Mouse (Mus musculus) urinary bladder, postnatal 10 days (tissue): Measurements from ENCODE around the gene Mrtfb.

ENCODE experiments used
- DNase-seq: peaks from one replicate; pipeline ENCODE4 v3.0.0; 2022; ENCODE audit warnings: low spot score

Gene Mrtfb

DNA sequence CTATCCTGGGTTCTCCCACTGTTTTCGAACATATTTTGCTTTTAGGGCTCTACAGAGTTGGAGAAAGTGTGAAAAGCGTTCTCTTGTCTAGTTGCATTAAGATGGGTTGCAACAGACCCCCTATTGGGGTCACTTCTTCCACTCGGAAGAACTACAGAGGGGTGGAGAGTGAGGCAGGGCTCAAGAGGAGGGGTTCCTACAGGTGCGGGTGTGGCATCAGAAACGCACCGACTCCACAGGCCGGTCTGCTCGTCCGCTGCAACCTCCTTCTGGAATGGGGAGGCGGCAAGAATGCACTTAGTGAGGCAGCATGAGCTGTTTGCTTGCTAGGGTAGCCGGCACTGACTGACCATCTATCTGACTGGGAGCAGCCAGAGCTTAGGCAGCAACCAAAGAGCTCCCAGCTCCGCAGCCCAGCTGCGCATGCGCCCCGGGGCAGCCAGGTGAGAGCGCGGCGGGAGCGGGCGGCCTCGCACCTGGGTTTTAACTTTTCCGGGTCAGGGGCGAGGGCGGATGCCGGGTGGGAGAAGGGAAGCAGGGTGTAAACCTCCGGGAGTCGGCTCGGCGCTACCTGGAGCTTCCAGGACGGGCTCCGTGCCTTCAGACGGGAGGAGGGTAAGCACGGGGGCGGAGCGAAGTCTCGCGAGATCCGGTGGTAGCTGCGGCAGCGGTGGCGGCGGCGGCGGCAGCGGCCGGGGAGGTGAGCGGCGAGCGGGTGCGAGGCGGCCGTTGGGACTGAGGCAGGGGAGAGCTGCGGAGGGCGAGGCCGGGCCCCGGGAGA is at the start of gene Mrtfb:
Mrtfb (plus strand) TSS at position 627 of the 781 bp plus-strand sequence.
- DNase-seq, result peak; percentile 72

DNA sequence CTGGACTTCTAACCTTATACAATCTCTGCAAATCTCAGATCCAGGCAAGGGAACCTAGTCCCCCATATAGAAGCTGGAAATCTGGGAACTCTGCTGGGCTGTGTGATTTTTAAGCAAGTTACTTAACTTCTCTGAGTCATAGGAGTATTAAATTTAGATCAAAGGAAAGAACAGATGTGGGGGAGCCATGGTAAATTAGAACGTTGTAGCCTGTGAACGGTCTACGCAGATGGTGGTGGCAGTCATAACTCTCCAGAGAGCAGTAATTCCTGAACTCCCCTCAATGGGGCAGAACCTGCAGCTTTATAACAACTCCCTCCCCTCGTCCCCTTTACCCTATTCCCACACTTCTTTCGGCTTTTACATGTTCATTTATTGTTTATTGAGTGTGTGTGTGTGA is 48.6 kb upstream of the Mrtfb start:
- no peak for DNase-seq

- DNase-seq, result no peak
Measured at GRCm38 (mm10) chr16:13208087-13208486, 48.2 kb upstream of the Mrtfb start.

GRCm38 (mm10) chr16:13212781-13213180 is 43.5 kb upstream of the Mrtfb start:
- no peak for DNase-seq

- no peak for DNase-seq
Measured at GRCm38 (mm10) chr16:13216116-13216952, 39.9 kb upstream of the Mrtfb start.

DNA sequence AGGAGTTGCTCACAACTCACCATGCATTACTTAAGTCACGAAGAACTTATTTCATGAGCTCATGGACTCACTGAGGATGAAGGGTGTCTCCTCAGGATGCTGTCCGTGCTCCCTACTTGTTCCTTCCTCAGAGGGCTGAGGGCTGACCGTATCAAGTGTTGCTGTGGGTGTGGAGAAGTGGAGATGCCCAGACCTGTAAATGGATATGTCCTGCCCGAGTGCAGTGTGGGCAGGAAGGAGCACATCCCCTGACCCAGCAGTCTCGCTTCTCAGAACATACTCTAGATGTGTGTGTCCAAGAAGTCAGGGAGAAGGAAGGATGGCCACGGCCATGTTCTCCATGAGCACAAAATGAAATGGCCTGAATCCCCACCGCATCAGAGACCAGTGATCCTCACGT is 38.3 kb upstream of the Mrtfb start:
- DNase-seq, result no peak

DNA sequence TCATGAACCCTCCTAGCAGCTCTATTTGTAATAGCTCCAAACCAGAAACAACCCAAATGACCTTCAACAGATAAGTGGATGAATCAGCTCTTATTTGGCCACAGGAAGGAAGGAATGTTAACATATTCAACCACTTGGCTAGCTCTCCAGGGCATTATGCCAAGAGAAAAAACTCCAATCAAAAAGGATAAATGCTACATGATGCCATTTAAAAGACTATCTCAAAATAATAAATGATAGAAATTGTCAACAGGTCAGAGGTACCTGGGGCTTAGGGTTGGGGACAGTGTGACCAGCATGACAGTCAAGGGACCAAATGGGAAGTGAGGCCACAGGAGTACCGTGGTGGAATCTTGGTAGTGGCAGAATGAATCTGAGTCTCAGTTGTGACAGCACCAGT is 34.8 kb upstream of the Mrtfb start:
- DNase-seq, result no peak

DNA sequence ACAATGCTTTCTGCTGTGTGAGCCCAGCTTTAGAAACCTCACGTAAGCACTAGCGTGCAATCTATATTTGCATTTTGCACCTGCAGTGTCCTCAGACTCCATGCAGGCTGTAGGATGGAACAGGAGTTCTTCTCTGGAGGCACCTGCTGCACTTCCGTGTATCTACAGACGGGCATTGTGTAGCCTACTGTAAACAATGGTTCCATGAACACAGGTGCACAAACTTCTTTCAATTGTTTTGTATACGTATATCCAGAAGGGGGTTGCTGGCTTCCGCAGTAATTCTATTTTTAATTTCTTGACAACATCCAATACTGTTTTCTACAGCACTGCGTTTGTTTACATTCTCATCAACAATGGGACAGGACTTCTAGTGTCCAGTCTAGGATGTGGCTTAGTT is 24.2 kb upstream of the Mrtfb start:
- DNase-seq, result no peak

GRCm38 (mm10) chr16:13232912-13233802 is 23.1 kb upstream of the Mrtfb start:
- no peak for DNase-seq

- no peak for DNase-seq
Measured at GRCm38 (mm10) chr16:13239039-13239438, 17.2 kb upstream of the Mrtfb start.

DNA sequence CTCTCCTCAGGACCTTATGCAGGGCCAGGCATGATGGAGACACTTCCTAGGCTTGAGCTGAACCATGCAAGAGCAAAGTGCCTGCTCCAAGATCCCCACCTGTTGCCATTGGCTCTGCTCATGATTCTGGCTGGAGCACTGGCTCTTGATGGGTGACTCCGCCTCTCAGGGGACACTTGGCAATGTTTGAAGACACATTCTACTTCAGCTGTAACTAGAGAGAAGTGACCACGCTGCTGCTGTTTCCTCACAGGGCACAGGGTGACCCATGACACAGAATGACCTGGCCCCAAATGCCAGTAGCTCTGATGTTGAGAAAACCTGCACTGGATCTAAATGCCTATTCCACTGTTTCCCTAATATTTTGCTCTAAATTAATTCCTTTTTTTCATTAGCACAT is 16.7 kb upstream of the Mrtfb start:
- no peak for DNase-seq

DNA sequence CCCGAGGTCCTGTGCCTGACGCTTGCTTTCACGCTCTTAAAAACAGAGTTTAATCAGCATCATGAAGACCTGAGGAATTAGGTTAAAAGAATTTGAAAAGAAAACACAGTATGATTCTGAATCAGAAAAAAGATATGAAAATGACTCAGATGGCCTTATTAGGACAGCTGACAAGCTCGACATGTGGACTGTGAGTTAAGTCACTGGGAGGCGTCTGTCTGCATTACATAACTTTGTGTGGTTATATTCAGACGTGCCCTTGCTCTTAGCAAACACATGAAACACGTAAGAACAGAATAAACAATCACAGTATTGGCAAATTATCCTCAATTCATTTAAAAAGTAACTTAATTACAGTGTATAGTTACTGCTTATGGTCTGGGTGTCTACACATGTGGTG is 16.0 kb upstream of the Mrtfb start:
- no peak for DNase-seq

DNA sequence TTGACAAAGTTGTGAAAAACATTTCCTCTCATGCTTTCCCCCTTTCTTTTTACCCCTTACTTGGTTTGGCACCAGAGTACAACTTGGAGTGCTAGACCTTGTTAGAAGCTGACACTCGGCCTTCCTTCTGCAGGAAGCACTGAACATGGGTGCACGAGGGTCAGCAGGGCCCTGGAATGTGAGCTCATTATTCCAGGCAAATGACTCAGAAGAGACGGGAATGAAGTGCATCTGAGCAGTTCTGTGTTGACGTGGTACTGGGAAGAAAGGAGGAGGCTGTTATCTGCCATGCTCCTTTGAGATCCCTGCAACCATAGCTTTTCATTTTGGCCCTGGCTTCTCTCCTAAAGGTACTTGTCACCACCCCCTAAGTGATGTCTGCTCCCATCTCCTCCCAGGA is 10.6 kb upstream of the Mrtfb start:
- DNase-seq, result no peak

DNA sequence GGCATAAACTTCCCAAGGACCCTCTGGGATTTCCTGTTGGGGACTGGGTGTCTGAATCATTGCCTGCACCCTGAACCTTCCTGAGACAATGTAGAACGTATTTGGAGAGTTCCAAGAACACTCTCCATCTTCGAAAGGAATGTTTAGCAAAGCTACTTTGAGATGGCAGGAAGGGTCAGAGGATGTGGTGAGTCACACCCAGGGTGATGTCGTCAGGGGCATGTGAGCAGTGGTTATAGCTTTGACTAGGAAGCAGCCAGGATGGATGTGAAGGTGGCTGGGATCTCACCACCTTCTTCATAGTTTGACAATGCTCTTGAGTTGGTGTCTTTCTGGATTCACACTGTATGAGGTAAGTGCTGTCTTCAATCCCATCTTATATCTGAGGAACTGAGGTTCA is 9.4 kb upstream of the Mrtfb start:
- no peak for DNase-seq

GRCm38 (mm10) chr16:13250061-13250460 is 6.2 kb upstream of the Mrtfb start:
- DNase-seq, result no peak

GRCm38 (mm10) chr16:13256667-13257527 is 616 bp downstream of the Mrtfb start:
- no peak for DNase-seq

DNA sequence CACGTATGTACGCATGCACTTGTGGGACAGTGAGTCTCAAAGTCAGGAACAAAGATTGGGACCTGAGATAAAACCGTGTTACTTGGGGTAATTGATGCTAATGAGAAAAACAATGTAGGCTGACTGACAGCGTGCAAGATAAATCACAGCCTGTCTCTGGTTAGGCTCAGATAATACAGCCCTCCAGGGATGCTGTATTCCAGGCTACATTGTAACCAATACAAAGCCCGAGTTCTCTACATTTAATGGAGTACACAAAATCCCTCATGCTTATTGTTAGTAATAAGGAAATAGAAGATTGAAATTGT is 1.2 kb downstream of the Mrtfb start:
- no peak for DNase-seq

DNA sequence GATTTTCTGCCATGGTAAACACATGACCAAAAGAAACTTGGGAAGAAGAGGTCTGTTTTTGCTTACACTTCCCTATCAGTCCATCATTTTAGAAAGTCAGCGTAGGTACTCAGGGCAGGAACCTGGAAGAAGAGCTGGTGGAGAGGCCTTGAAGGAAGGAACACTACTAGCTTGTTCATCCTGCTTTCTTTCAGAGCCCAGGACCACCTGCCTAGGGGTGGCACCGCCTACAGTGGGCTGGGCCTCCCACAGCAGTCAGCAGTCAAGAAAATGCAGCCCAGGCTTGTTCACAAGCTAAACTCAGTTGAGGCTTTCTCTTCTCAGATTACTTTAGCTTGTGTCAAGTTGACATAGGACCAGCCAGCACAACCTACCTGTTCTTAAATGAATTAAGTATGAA is 2.7 kb downstream of the Mrtfb start:
- DNase-seq, result no peak

DNA sequence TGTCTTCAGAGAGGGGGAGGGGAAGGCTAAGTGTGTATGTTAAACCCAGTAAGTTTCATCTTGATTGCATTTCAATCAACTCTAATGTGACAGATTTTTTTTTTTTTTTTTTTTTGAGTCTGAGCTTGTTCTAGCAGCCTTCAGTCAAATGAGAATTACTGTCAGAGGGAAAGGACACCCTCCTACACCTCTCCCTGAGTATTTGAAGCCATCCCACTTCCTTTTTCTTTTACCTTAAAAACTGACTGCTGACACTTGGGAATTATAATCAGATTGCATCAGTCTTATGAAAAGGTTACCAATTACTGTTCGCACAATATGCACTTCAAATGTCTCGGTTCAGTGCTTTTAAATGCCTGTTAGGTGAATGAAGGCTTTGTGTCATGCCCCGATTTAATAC is 10.0 kb downstream of the Mrtfb start:
- DNase-seq, result no peak

GRCm38 (mm10) chr16:13267350-13267904 is 11.1 kb downstream of the Mrtfb start:
- no peak for DNase-seq

GRCm38 (mm10) chr16:13269426-13269825 is 13.1 kb downstream of the Mrtfb start:
- DNase-seq, result no peak
